Mouse (Mus musculus) forebrain, embryonic 13.5 days (tissue): ENCODE results near the gene Cip2a. TPM values are rescaled to one million over a fixed set of nuclear protein-coding genes. Genes with fewer than 3 reads are reported as not detected.

Experiments
- ATAC-seq: fragments of 200-750 bp; cut with Nextera tagmentation; 2 replicates; pipeline ENCODE4 v1.8.0; 2017
- H3K27ac ChIP-seq: fragments of 300-500 bp; sonication (generic); 2 replicates; pipeline ENCODE4 v1.5.1; 2015; ENCODE audit warnings: inconsistent platforms, mild to moderate bottlenecking, moderate library complexity
- H3K27me3 ChIP-seq: fragments of 300-500 bp; sonication (generic); 2 replicates; pipeline ENCODE4 v1.6.1; 2015; ENCODE audit warnings: mild to moderate bottlenecking, inconsistent platforms
- H3K36me3 ChIP-seq: fragments of 300-500 bp; sonication (generic); 2 replicates; pipeline ENCODE4 v1.6.1; 2015; ENCODE audit warnings: mild to moderate bottlenecking, inconsistent platforms; ENCODE audit not compliant: poor library complexity, severe bottlenecking
- H3K4me1 ChIP-seq: fragments of 300-500 bp; sonication (generic); 2 replicates; pipeline ENCODE4 v1.6.1; 2015; ENCODE audit warnings: inconsistent platforms
- H3K4me2 ChIP-seq: fragments of 300-500 bp; sonication (generic); 2 replicates; pipeline ENCODE4 v1.6.1; 2015; ENCODE audit warnings: inconsistent platforms, mild to moderate bottlenecking, moderate library complexity
- H3K4me3 ChIP-seq: fragments of 300-500 bp; sonication (generic); 2 replicates; pipeline ENCODE4 v1.5.1; 2015; ENCODE audit warnings: mild to moderate bottlenecking, inconsistent platforms
- H3K9ac ChIP-seq: fragments of 300-500 bp; sonication (generic); 2 replicates; pipeline ENCODE4 v1.6.1; 2015; ENCODE audit warnings: mild to moderate bottlenecking, inconsistent platforms
- H3K9me3 ChIP-seq: fragments of 300-500 bp; sonication (generic); replicated peaks from 2 replicates; pipeline ENCODE4 v1.6.1; 2016; ENCODE audit warnings: inconsistent platforms
- WGBS: fragments of 180-500 bp; shearing (Covaris S2); methylation state at CpG from one replicate; pipeline ENCODE4 v1.1.7; 2015; 5-methylcytosine and 5-hydroxymethylcytosine counted together
- polyA plus RNA-seq: library from polyadenylated mRNA; unstranded; fragments of >200 nt; fragmentation: Nextera tagmentation; extraction: Ambion mirVana; gene quantifications from 2 replicates; pipeline ENCODE4 v1.2.1, GENCODE M21; 2015

The Cip2a gene
- polyA plus RNA-seq, result 37.1 TPM in 2 replicates

DNA sequence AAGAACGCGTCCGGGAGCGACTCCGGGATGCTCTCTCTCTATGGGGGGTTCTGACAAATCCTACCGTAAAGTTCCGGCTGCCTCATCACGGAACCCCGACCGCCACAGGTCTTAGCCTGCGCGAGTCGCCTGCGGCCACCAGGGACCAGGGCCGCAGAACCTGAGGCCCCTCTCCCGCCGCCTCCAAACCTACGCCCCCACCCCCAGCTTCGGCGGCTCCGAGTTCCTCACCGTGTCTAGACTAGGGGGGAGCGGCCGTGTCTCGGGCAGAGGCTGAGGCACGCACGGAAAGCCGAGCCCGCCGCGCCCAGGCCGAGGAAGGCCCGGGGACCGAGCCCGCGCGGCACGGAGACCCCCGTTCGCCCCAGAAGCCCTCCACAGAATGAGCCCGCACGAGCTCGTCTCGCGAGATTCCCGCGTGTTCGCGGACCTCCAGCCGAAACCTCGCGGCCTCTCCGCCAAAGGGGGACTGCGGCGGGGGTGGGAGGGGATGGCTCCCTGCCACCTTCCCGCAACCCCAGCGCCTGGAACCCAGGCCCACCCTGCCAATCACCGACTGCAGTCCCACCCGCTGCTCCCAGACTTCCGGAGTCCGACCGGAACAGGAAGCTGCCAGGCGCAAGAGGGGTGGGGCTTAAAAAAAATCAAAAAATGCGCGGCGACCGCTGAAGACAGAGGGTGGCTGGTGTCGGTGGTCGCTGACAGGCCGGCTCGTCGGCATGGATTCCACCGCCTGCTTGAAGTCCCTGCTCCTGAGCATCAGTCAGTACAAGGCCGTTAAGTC, at the start of gene Cip2a, which contains the start of gene Dzip3:
Cip2a (plus strand) TSS at position 627 of the 784 bp plus-strand sequence.
Dzip3 (minus strand) TSS at position 607 of the 784 bp plus-strand sequence.
- ATAC-seq, result peak; percentile 99
- peak within 1 kb of the TSS; percentile 87 for H3K4me3 ChIP-seq

DNA sequence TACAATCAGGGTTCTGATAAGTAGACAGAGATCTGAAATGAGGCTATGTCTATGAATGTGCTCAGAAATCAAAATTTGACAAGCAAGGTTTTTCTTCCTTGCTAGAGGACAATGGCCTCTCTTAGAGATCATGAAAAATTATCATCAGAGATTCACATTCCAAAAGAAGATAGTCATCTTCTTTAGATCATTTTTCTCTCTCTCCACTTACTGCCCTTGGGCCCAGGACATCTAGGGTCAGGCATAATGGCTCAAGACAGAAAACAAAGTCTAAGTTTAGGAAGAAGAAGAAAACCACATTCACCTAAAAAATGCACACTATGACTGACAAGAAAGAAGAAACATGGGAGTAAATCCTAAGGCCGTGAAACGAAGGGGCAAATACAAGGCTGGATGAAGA, 21.0 kb upstream of the Cip2a start:
- Histone ChIP-seq H3K9me3 (no peaks in the 10 kb centered on the region), H3K9ac (no peak overlapping the region), H3K4me2 (no peak overlapping the region), H3K36me3 (peaks cover 25% of the 10 kb centered on the region), H3K4me3 (no peak overlapping the region), H3K27me3 (no peaks in the 10 kb centered on the region), H3K27ac (no peak overlapping the region), H3K4me1 (no peaks in the 10 kb centered on the region)
- WGBS, result 99% methylated on average over 2 of the region's 2 CpGs
- no peak for ATAC-seq

More for the DNA sequence above, at the start of gene Cip2a, which contains the start of gene Dzip3:
- no peaks in the 10 kb centered on the region for H3K27me3 ChIP-seq
- H3K9me3 ChIP-seq, result no peaks in the 10 kb centered on the region
- peaks cover 27% of the 10 kb centered on the region for H3K4me1 ChIP-seq
- H3K9ac ChIP-seq, result peak within 1 kb of the TSS; percentile 98
- peaks cover 4% of the 10 kb centered on the region for H3K36me3 ChIP-seq
- WGBS, result under 1% methylated on average over 74 of the region's 74 CpGs
- H3K4me2 ChIP-seq, result peak within 1 kb of the TSS; percentile 79
- H3K27ac ChIP-seq, result peak within 1 kb of the TSS; percentile 96

DNA sequence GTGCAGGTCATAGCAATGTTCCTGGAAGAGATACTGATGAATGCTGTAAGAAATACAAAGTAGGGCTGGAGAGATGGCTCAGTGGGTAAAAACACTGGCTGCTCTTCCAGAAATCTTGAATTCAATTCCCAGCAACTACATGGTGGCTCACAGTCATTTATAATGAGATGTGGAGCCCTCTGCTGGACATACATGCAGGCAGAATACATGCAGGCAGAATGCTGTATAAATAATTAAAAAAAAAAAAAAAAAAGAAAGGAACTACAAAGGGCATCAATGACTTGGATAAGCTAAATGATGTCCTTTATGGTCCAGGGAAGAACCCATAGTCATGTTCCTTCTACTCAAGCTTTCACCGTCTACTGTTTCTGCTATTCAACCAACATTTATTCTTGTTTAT, 20.4 kb upstream of the Cip2a start:
- no peak for ATAC-seq
- no peaks in the 10 kb centered on the region for H3K27me3 ChIP-seq
- H3K4me3 ChIP-seq, result no peak overlapping the region
- H3K9ac ChIP-seq, result no peak overlapping the region
- no peaks in the 10 kb centered on the region for H3K9me3 ChIP-seq
- H3K36me3 ChIP-seq, result peaks cover 30% of the 10 kb centered on the region
- no peaks in the 10 kb centered on the region for H3K4me1 ChIP-seq
- WGBS, result 90% methylated on average over 1 of the region's 1 CpGs
- H3K27ac ChIP-seq, result no peak overlapping the region
- H3K4me2 ChIP-seq, result no peak overlapping the region

DNA sequence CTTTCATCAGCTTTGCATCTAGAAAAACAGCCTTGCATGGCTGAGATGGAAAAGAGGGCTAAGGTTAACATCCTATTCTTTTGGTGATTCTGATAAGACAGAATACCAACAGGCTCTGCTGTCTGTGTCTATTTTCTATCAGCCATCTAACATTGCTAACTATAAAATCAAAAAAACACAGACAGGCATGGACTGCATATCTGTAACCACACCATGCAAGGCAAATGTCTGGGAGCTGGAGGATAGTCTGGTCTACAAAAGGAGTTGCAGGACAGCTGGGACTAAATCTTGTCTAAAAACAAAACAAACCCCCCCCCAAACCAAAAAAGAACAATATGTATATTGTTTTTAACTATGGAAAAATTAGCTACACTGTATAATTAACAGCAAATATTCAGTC, 14.0 kb upstream of the Cip2a start:
- Histone ChIP-seq H3K4me1 (no peaks in the 10 kb centered on the region), H3K4me3 (no peak overlapping the region), H3K27me3 (no peaks in the 10 kb centered on the region), H3K9me3 (no peaks in the 10 kb centered on the region), H3K27ac (no peak overlapping the region), H3K9ac (no peak overlapping the region), H3K36me3 (peaks cover 25% of the 10 kb centered on the region), H3K4me2 (no peak overlapping the region)
- ATAC-seq, result no peak

DNA sequence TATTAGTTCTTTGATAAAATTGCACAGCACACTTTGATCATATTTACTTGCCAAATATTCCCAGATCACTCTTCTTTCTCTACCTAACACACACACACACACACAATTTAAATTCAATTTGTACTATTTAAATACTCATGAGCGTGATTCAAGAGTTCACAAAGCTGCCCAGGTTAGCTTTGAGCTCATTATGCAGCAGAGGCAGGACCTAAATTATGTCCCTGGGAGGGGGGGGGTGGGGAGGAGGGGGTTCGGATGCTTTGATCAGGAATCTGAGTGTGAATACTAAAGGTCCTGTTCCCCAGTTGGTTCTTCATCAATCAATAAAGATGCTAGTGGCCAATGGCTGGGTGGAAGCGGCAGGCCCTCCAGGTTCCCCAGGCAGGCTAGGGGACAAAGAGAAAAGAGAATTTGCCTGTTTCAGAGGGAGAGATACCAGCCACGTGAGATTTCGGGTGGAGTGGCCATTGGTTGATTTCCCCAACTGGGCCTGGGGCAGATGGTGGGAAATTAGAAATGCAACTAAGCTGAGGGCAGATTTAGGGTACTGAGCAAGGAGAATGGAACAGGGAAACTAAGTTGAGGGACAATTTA, 8.9 kb upstream of the Cip2a start:
- Histone ChIP-seq H3K4me1 (no peaks in the 10 kb centered on the region), H3K4me2 (no peak overlapping the region), H3K27me3 (no peaks in the 10 kb centered on the region), H3K36me3 (peaks cover 9% of the 10 kb centered on the region), H3K4me3 (no peak overlapping the region), H3K27ac (no peak overlapping the region), H3K9me3 (no peaks in the 10 kb centered on the region), H3K9ac (no peak overlapping the region)
- ATAC-seq, result no peak
- 56% methylated on average over 5 of the region's 5 CpGs for WGBS

DNA sequence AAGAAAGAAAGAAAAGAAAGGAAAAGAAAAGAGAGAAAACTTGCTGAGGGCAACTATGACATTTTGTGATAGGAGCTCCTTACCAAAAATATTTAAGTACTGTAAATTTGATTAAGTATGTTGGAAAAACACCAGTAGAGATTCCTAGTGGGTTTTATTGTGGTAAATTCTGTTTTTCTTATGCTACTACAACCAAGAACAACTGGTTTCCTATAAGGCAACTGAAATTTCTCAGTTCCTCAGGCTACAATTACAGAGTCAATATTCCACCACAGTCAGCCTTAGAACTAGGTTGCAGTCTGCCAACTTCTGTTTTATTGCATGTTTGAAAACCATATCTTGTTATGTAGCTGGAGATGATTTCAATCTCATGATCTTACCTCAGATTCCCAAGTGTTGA, 4.3 kb upstream of the Cip2a start:
- no peaks in the 10 kb centered on the region for H3K9me3 ChIP-seq
- H3K9ac ChIP-seq, result no peak overlapping the region
- no peaks in the 10 kb centered on the region for H3K27me3 ChIP-seq
- no peak overlapping the region for H3K4me3 ChIP-seq
- H3K4me1 ChIP-seq, result peaks cover 12% of the 10 kb centered on the region
- no peak overlapping the region for H3K27ac ChIP-seq
- no peak overlapping the region for H3K4me2 ChIP-seq
- ATAC-seq, result no peak
- H3K36me3 ChIP-seq, result peaks cover 4% of the 10 kb centered on the region; the same call in 1 of the 2 replicates

DNA sequence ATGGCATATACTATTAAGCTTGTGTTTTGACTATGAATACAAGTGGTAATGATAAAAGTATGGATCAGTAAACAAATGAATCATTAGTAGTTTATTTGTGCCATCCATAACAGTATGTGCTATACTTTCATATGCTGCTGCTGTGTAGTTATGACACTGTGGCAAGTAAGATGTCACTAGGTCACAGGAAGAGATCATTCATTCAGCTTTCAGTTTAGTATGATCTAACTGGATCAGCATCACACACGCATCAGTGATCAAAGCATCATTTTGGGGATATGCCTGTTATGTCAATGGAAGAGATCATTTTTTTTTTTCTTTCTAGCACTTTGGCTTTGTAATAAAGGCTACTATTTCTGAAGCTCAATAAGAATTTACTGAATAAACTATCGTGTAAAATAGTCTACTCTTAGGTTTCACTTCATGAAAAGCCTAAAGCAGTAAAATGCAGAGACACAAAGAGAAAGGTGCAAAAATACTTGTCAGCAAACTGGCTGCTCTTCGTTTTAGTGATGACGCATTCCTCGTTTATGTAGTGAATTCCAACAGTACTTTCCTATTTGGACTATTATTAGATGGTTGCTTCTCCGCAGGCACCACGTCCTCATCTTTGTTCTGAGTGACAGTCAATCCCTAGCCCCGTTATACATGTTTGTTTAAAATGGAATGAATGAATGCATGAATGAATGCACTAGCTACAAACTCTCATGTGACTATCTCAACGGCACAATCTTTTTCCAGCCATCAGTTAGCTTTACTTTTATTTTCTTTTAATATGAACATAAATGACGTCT, 1.4 kb upstream of the Cip2a start:
- H3K4me1 ChIP-seq, result peaks cover 27% of the 10 kb centered on the region
- peak overlapping the region; percentile 62 for H3K4me2 ChIP-seq
- no peak for ATAC-seq
- peaks cover 4% of the 10 kb centered on the region; the same call in 1 of the 2 replicates for H3K36me3 ChIP-seq
- no peaks in the 10 kb centered on the region for H3K27me3 ChIP-seq
- H3K9me3 ChIP-seq, result no peaks in the 10 kb centered on the region
- H3K4me3 ChIP-seq, result peak overlapping the region; percentile 87
- no peak overlapping the region for H3K27ac ChIP-seq
- 27% methylated on average over 10 of the region's 10 CpGs for WGBS
- peak overlapping the region; percentile 98 for H3K9ac ChIP-seq

DNA sequence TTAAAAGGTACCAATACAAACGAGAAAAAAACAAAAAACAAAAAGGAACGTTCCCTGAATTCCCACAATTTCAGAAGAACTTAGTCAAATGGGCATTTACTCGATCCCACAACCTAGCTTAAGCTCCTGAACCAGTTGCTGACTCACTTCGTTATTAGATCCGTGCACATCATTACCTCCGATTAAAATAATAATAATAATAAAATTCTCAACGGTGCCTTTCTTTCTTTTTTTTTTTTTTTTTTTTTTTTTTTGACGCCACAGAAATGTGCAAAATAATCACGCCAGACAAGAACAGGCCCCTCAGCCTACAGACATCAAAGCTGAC, 790 bp upstream of the Cip2a start:
- H3K4me2 ChIP-seq, result peak overlapping the region; percentile 62
- H3K27me3 ChIP-seq, result no peaks in the 10 kb centered on the region
- H3K27ac ChIP-seq, result peak overlapping the region; percentile 96
- H3K9ac ChIP-seq, result peak overlapping the region; percentile 98
- no peaks in the 10 kb centered on the region for H3K9me3 ChIP-seq
- peak overlapping the region; percentile 87 for H3K4me3 ChIP-seq
- H3K4me1 ChIP-seq, result peaks cover 27% of the 10 kb centered on the region
- WGBS, result under 1% methylated on average over 9 of the region's 9 CpGs
- no peak for ATAC-seq
- peaks cover 4% of the 10 kb centered on the region; the same call in 1 of the 2 replicates for H3K36me3 ChIP-seq

DNA sequence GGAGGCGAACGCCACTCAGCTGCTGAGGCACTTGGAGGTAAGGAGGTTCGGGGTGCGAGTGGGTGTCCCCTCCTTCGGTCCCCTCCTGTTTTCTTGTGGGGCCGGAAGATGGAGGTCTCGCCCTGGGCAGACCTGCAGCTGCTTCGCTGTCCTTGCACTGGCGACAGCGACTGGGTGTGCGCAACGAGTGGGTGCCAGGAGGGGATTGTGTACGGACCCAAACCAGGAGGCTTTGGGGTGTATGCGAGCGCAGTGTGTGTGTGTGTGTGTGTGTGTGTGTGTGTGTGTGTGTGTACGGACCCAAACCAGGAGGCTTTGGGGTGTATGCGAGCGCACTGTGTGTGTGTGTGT, 333 bp downstream of the Cip2a start:
- Histone ChIP-seq H3K36me3 (peaks cover 8% of the 10 kb centered on the region), H3K9ac (peak overlapping the region; percentile 77), H3K4me2 (peak overlapping the region; percentile 79), H3K4me3 (peak overlapping the region; percentile 87), H3K9me3 (no peaks in the 10 kb centered on the region), H3K4me1 (peaks cover 27% of the 10 kb centered on the region), H3K27me3 (no peaks in the 10 kb centered on the region), H3K27ac (no peak overlapping the region)
- ATAC-seq, result no peak; the same call in 1 of the 2 replicates
- WGBS, result 0% methylated on average over 18 of the region's 18 CpGs

DNA sequence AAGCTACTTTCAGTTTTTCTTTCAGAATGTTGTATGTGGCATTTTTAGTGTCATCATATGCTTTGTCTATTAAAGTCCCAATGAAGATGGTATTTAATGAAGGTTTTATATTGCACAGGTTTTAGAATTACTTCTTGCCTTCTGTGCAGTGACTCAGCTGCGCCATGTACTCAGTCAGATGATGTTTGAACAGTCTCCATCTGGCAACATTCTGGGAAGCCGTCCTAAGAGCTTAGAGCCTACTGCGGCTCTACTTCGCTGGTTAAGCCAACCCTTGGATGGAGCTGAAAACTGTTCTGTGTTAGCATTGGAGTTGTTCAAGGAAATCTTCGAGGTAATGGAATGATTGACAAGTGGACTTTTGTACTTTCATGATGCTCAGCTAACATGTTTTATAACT, 10.2 kb downstream of the Cip2a start:
- Histone ChIP-seq H3K9me3 (no peaks in the 10 kb centered on the region), H3K4me2 (no peak overlapping the region), H3K36me3 (peaks cover 51% of the 10 kb centered on the region), H3K27ac (no peak overlapping the region), H3K27me3 (no peaks in the 10 kb centered on the region), H3K4me1 (no peaks in the 10 kb centered on the region), H3K4me3 (no peak overlapping the region), H3K9ac (no peak overlapping the region)
- 93% methylated on average over 5 of the region's 5 CpGs for WGBS
- no peak for ATAC-seq

DNA sequence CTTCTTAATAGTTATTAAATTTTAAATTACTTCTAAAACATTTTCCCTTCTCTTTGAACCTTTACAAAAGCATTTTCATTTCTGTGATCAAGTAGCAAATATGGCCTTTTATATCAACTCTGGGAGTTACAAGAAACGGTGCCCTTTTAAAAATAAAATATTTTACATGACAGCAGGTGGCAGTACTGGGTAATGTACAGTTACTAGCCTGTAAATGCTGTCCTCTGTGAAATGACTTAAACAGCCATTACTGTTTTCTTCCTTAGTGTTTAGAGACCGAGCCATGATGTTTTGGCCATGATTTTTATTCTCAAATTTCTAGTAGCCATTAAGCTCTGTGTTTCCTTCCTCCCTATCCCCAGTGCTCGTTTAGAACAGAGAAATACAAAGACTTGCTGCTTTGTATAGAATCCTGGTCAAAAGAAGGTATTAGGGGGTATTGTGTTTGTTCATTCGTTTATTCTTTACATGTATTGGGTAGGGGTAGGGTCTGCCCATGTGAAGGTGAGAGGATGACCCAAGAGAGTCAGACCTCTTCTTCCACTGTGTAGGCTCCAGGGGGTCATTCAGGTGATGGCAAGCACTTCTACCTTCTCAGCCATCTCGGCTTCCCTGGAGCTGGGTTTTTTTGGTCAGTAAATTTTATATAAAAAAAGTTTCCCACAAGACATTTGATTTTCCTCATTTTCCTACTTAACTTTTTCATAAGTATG, 22.8 kb downstream of the Cip2a start:
- H3K27ac ChIP-seq, result no peak overlapping the region
- H3K4me1 ChIP-seq, result no peaks in the 10 kb centered on the region
- ATAC-seq, result peak; percentile 65
- H3K36me3 ChIP-seq, result peaks cover 25% of the 10 kb centered on the region
- H3K27me3 ChIP-seq, result no peaks in the 10 kb centered on the region
- no peaks in the 10 kb centered on the region for H3K9me3 ChIP-seq
- no peak overlapping the region for H3K9ac ChIP-seq
- H3K4me2 ChIP-seq, result no peak overlapping the region
- no peak overlapping the region for H3K4me3 ChIP-seq
- 46% methylated on average over 5 of the region's 5 CpGs for WGBS

DNA sequence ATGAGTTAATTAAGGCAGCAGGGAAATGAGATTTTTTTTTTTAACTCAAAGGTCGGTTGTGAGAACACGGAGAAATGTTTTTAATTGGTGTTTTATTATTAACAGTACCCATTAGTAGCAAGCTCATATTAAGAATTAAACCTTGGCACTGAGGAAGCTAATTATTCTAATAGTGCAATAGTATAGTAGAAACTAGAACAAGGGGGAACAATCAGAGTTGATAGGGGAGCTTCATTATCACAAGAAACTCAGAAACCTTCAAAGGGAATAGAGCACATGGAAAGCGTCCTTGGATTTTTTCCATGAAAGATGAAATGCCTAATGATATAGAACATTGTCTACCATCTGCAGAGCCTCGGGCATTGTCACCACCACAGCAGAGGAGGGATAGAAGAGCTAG, 41.9 kb downstream of the Cip2a start:
- 49% methylated on average over 4 of the region's 4 CpGs for WGBS
- Histone ChIP-seq H3K9me3 (no peaks in the 10 kb centered on the region), H3K36me3 (no peaks in the 10 kb centered on the region), H3K4me3 (no peak overlapping the region), H3K27ac (no peak overlapping the region), H3K27me3 (no peaks in the 10 kb centered on the region), H3K9ac (no peak overlapping the region), H3K4me1 (0 out of 2 replicates have a peak, but pooled peaks cover 5% of the 10 kb centered on the region), H3K4me2 (no peak overlapping the region)
- no peak for ATAC-seq
